Mouse (Mus musculus) MEL-GATA-1-ER (cell line): ENCODE measurements around the gene Gp5.
"Not testable (repeated sequence)": the region's sequence is repeated elsewhere in the genome, so short reads cannot be mapped to it uniquely, and the experiment has no call there.

Source experiments
- DNase-seq: peaks from one replicate; pipeline ENCODE4 v3.0.0-alpha.2; 2012; ENCODE audit warnings: low read depth; ENCODE audit errors: extremely low read depth

Gene Gp5

GRCm38 (mm10) chr16:30310647-30311046 lies at the start of gene Gp5:
Gene Gp5, minus strand, starts transcription at chr16:30310779.
- peak; percentile 85 for DNase-seq

GRCm38 (mm10) chr16:30353489-30353888 lies 42.9 kb upstream of the Gp5 start:
- DNase-seq, result not testable (repeated sequence)

DNA sequence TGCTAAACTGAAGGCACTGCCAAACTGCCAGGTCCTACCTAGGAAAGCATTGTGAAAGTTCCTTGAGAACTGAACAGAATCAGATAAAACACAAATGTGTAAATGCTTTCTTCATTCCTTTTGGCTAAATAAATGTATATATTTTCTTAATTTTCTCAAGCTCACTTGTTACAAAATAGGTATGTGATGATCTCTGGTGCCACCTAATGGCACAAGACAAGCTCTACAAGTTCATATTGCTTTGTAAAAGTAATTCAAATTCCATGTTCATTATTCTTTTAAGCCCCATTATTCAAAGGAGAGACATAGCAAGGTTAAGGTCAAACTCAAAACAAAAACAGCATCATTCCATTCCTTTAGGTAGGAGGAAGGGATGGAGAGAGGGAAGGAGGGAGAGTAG lies 3.7 kb upstream of the Gp5 start:
- DNase-seq, result peak; percentile 45

GRCm38 (mm10) chr16:30310171-30310515 lies 436 bp downstream of the Gp5 start:
- no peak for DNase-seq

GRCm38 (mm10) chr16:30309395-30310170 lies 996 bp downstream of the Gp5 start:
- peak; percentile 58 for DNase-seq

DNA sequence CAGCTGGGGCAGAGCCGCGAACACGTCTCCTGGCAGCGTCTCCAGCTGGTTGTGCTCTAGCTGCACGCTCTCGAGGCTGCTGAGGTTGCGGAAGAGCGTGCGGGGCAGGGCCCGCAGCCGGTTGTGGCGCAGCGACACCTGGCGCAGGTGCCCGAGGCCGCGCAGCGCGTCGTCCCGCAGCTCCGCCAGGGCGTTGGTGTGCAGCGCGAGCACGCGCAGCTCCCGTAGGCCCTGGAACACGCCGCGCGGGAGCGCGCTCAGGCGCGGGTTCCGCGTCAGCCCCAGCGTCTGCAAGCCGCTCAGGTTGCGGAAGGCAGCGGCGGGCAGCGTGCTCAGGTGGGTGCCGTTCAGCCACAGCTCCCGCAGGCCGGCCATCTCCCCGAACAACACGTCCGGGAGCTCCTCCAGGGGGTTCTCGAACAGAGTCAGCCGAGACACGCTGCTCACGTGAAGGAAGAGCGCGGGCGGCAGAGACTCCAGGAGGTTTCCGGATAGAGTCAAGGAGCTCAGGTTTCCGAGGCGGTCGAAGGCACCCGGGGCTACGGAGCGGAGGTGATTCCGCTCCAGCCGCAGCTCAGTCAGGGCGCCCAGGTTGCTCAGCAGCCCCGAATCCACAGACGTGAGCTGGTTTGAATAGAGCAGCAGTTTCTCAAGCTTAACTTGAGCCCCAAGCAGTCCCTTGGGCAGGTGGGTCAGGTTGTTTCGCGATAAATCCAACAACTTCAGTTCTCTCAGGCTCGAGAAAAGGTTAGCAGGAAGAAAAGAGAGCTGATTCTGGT lies 1.8 kb downstream of the Gp5 start:
- no peak for DNase-seq

- DNase-seq, result no peak
Observed at GRCm38 (mm10) chr16:30307961-30308615, 2.5 kb downstream of the Gp5 start.

- no peak for DNase-seq
Observed at GRCm38 (mm10) chr16:30307306-30307705, 3.3 kb downstream of the Gp5 start.

- DNase-seq, result no peak
Observed at GRCm38 (mm10) chr16:30306102-30306501, 4.5 kb downstream of the Gp5 start.

- DNase-seq, result no peak
Observed at GRCm38 (mm10) chr16:30304236-30304635, 6.3 kb downstream of the Gp5 start.

GRCm38 (mm10) chr16:30303411-30303810 lies 7.2 kb downstream of the Gp5 start:
- DNase-seq, result no peak

DNA sequence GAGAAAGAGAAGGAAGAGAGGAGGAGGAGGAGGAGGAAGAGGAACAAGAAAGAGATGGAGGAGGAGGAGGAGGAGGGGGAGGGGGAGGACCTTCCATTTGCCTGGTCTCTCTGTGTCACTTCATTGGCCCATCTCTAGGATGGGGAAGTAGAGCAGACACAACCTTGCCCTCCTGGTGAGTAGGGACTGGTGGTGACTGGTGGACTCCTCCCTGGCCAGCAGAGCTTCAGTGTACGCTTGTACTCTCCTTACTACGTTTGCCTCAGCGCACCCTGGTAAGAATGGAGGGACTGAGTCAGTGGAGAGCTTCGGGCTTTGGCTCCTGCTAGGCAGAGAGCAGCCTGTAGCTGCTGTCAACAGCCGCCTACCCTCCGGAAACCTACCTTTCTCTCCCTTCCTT lies 7.9 kb downstream of the Gp5 start:
- peak; percentile 35 for DNase-seq

DNA sequence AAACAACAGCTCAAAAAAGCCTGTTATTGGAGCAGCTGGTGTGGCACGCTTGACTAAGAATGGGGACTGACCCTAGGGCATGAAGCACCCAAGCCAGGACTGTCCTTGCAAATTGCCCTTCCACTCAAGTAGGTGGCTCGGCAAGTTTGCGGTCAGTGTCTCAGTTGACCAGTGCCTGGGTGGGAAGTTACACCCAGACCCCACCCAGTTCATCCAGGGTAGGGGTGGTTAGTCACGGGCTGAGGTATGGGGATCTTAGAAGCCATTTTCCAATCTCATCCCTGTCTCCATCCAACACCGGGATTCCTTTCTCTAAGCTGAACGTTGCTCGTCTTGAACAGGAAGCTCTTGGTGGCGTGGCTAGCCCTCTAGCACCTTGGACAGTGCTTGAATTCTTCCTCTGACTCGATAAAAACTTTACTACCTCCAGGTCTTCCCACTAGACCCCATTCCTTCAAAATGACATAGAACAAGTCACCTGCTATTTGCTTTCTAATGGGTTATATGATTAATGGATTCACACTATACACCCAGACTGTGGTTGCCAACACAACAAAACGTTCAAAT lies 10.8 kb downstream of the Gp5 start:
- DNase-seq, result no peak

GRCm38 (mm10) chr16:30297450-30297849 lies 13.1 kb downstream of the Gp5 start:
- DNase-seq, result no peak

GRCm38 (mm10) chr16:30296601-30297275 lies 13.8 kb downstream of the Gp5 start:
- no peak for DNase-seq

- DNase-seq, result no peak
Observed at GRCm38 (mm10) chr16:30295106-30295505, 15.5 kb downstream of the Gp5 start.

DNA sequence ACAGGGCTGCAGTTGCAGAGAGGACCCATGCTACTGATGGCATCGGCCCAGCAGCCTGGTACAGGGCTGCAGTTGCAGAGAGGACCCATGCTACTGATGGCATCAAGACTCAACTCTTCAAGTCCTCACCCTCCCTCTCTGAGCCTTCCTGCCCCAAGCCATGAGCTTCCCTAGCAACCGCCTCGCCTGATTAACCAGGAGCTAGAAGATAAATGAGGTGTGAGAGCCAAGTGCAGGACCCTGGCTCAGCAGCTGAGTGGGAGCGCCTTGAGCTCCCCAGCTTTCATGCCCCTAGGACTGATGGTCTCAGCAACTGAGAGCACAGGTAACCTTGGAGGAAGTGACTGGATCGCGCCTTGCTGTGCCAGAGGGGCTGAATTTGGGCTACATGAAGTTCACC lies 20.1 kb downstream of the Gp5 start:
- no peak for DNase-seq

DNA sequence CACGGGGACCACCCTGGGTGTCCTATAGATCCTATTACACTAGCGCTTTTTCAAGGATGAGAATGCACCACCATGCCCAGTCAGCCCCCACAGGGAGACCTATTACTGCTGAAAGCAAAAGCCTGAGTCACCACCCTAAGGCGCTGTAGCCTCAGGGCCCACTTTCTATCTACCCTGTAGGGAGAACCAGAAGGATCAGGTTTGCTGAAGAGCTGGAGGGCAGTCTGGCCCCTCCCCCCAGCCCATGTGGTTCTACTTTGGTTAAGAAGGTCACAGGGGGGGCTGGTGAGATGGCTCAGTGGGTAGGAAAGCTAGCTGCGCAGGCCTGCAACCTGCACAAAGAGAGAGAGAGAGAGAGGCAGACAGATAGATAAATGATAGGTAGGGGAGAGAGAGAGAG lies 24.9 kb downstream of the Gp5 start:
- DNase-seq, result no peak

GRCm38 (mm10) chr16:30283743-30284337 lies 26.7 kb downstream of the Gp5 start:
- DNase-seq, result no peak

- DNase-seq, result no peak
Observed at GRCm38 (mm10) chr16:30282844-30283495, 27.6 kb downstream of the Gp5 start, which contains the start of gene Lrrc15. Gene Lrrc15, minus strand, starts transcription at chr16:30283256.
